Mouse (Mus musculus) MEL (cell line): Measurements from ENCODE around the gene Slfn8. TPM values are rescaled to one million over a fixed set of nuclear protein-coding genes. Genes with fewer than 3 reads are reported as not detected.

ENCODE experiments used
- DNase-seq: peaks from one replicate; pipeline ENCODE4 v3.0.0; 2011; ENCODE audit warnings: low read depth, low spot score
- H3K27ac ChIP-seq: 2 replicates; pipeline ENCODE4 v1.5.1; 2012; ENCODE audit warnings: low read depth, mild to moderate bottlenecking, control low read depth, low read length, moderate library complexity; ENCODE audit not compliant: control insufficient read depth
- H3K27me3 ChIP-seq, 2 experiments: fragments of 150-350 bp in 1 of 2; sonication (generic) in 1 of 2; 2 replicates each; pipeline ENCODE4 v1.6.1; 2012; ENCODE audit warnings: low read length in 2 of 2, mild to moderate bottlenecking in 2 of 2, improper control_type of control experiment in 1 of 2, moderate library complexity in 1 of 2; ENCODE audit not compliant: insufficient read depth in 2 of 2, control insufficient read depth in 1 of 2
- H3K36me3 ChIP-seq, 2 experiments: 2 replicates each; pipeline ENCODE4 v1.6.1; 2012 to 2014; ENCODE audit warnings: low read length in 2 of 2, improper control_type of control experiment in 1 of 2, inconsistent platforms in 1 of 2, mild to moderate bottlenecking in 1 of 2; ENCODE audit not compliant: insufficient read depth in 2 of 2, control insufficient read depth in 1 of 2
- H3K4me1 ChIP-seq, 2 experiments: fragments of 150-350 bp in 1 of 2; sonication (generic) in 1 of 2; 2 replicates each; pipeline ENCODE4 v1.6.1; 2012; ENCODE audit warnings: low read length in 2 of 2, improper control_type of control experiment in 1 of 2, mild to moderate bottlenecking in 1 of 2; ENCODE audit not compliant: insufficient read depth in 2 of 2, control insufficient read depth in 1 of 2
- H3K4me3 ChIP-seq, 2 experiments: fragments of 150-350 bp in 1 of 2; sonication (generic) in 1 of 2; 2 replicates each; pipeline ENCODE4 v1.5.1; 2012; ENCODE audit warnings: low read depth in 2 of 2, low read length in 2 of 2, mild to moderate bottlenecking in 2 of 2, moderate library complexity in 2 of 2, control low read depth in 1 of 2, improper control_type of control experiment in 1 of 2; ENCODE audit not compliant: control insufficient read depth in 1 of 2, insufficient read depth in 1 of 2
- H3K79me2 ChIP-seq: 2 replicates; pipeline ENCODE4 v1.6.1; 2012; ENCODE audit warnings: mild to moderate bottlenecking, low read length, moderate library complexity; ENCODE audit not compliant: control insufficient read depth, poor library complexity, insufficient read depth
- H3K9ac ChIP-seq: 2 replicates; pipeline ENCODE4 v1.6.1; 2012; ENCODE audit warnings: low read depth, mild to moderate bottlenecking, control low read depth, low read length, moderate library complexity; ENCODE audit not compliant: control insufficient read depth, poor library complexity, severe bottlenecking
- H3K9me3 ChIP-seq: fragments of 150-350 bp; sonication (generic); replicated peaks from 2 replicates; pipeline ENCODE4 v1.6.1; 2012; ENCODE audit warnings: mild to moderate bottlenecking, low read length, improper control_type of control experiment, moderate library complexity; ENCODE audit not compliant: insufficient read depth
- E2F4 ChIP-seq: IDR thresholded peaks from 2 replicates; pipeline ENCODE4 v1.6.1; 2011; ENCODE audit warnings: low read depth, low read length, improper control_type of control experiment, borderline replicate concordance
- ETS1 ChIP-seq: IDR thresholded peaks from 2 replicates; pipeline ENCODE4 v1.6.1; 2012; ENCODE audit warnings: low read depth, mild to moderate bottlenecking, inconsistent platforms, low read length, improper control_type of control experiment, moderate library complexity
- GATA1 ChIP-seq: IDR thresholded peaks from 2 replicates; pipeline ENCODE4 v1.6.1; 2011; ENCODE audit warnings: low read depth, low read length, improper control_type of control experiment
- HCFC1 ChIP-seq: IDR thresholded peaks from 2 replicates; pipeline ENCODE4 v1.6.1; 2012; ENCODE audit warnings: low read depth, mild to moderate bottlenecking, inconsistent platforms, low read length, improper control_type of control experiment, moderate library complexity
- JUND ChIP-seq: IDR thresholded peaks from 2 replicates; pipeline ENCODE4 v1.6.1; 2011; ENCODE audit warnings: low read depth, mild to moderate bottlenecking, improper control_type of control experiment, low read length
- MAX ChIP-seq: IDR thresholded peaks from 2 replicates; pipeline ENCODE4 v1.6.1; 2011; ENCODE audit warnings: low read length, improper control_type of control experiment
- MAZ ChIP-seq: IDR thresholded peaks from 2 replicates; pipeline ENCODE4 v1.6.1; 2012; ENCODE audit warnings: low read depth, mild to moderate bottlenecking, inconsistent platforms, low read length, improper control_type of control experiment
- MYB ChIP-seq: IDR thresholded peaks from 2 replicates; pipeline ENCODE4 v1.6.1; 2011; ENCODE audit warnings: mild to moderate bottlenecking, low read depth, low read length, improper control_type of control experiment
- POLR2A ChIP-seq, 2 experiments: IDR thresholded peaks; 2 replicates each; pipeline ENCODE4 v1.6.1; 2011 to 2012; ENCODE audit warnings: low read length in 2 of 2, mild to moderate bottlenecking in 2 of 2, control low read depth in 1 of 2, improper control_type of control experiment in 1 of 2, low read depth in 1 of 2, moderate library complexity in 1 of 2; ENCODE audit not compliant: control insufficient read depth in 1 of 2, insufficient read depth in 1 of 2, poor library complexity in 1 of 2
- RAD21 ChIP-seq: IDR thresholded peaks from 2 replicates; pipeline ENCODE4 v1.6.1; 2011; ENCODE audit warnings: mild to moderate bottlenecking, low read depth, low read length, improper control_type of control experiment
- TAL1 ChIP-seq: IDR thresholded peaks from 2 replicates; pipeline ENCODE4 v1.6.1; 2012; ENCODE audit warnings: mild to moderate bottlenecking, inconsistent platforms, low read length, moderate library complexity, mixed read lengths
- TBP ChIP-seq: IDR thresholded peaks from 2 replicates; pipeline ENCODE4 v1.8.0; 2011; ENCODE audit warnings: low read depth, low read length, improper control_type of control experiment
- UBTF ChIP-seq: IDR thresholded peaks from 2 replicates; pipeline ENCODE4 v1.6.1; 2012; ENCODE audit warnings: low read depth, mild to moderate bottlenecking, inconsistent platforms, low read length, improper control_type of control experiment, moderate library complexity, borderline replicate concordance; ENCODE audit not compliant: insufficient read depth
- USF1 ChIP-seq: IDR thresholded peaks from 2 replicates; pipeline ENCODE4 v1.6.1; 2014; ENCODE audit warnings: low read depth, mild to moderate bottlenecking, inconsistent platforms, low read length, improper control_type of control experiment, moderate library complexity
- ZNF384 ChIP-seq: IDR thresholded peaks from 2 replicates; pipeline ENCODE4 v1.6.1; 2012; ENCODE audit warnings: low read depth, mild to moderate bottlenecking, inconsistent platforms, low read length, improper control_type of control experiment
- polyA plus RNA-seq, 2 experiments: library from polyadenylated mRNA; stranded (reverse) in 1 of 2; unstranded in 1 of 2; fragments of >175 nt in 1 of 2; fragments of >200 nt in 1 of 2; gene quantifications; 2 replicates each; pipeline versions ENCODE4 v1.2.1 to v1.2.4; 2012; ENCODE audit warnings: low replicate concordance in 2 of 2, low read depth in 1 of 2; ENCODE audit not compliant: insufficient read length in 2 of 2, insufficient read depth in 1 of 2, missing spikeins in 1 of 2
- total RNA-seq: library from RNA; depleted of rRNA; stranded (reverse); fragments of 300-350 nt; gene quantifications from 2 replicates; pipeline ENCODE4 v1.2.3, GENCODE M21; 2012

Slfn8 gene
- total and polyA plus RNA-seq, 3 experiments: 11.6 to 47.2 (median 11.9) TPM

GRCm38 (mm10) chr11:82973916-82974315 lies 46.7 kb downstream of the Slfn8 start:
- no peak overlapping the region for H3K27ac ChIP-seq
- no peak for DNase-seq
- no peak for TF ChIP-seq E2F4
- no peak for TF ChIP-seq MAZ
- no peak for TF ChIP-seq USF1
- TF ChIP-seq HCFC1: no peak
- no peak for TF ChIP-seq ETS1
- no peak for TF ChIP-seq POLR2A (IDR thresholded peaks at IDR 0.05; ENCODE audit: control insufficient read depth in 1 of 2, insufficient read depth in 1 of 2, low read depth in 1 of 2, low read length in 2 of 2, poor library complexity in 1 of 2)
- TF ChIP-seq ZNF384: no peak
- no peak for TF ChIP-seq RAD21
- TF ChIP-seq TBP: no peak
- no peak for TF ChIP-seq JUND
- TF ChIP-seq MYB: no peak
- no peak for TF ChIP-seq MAX
- H3K4me1 ChIP-seq: no peaks in the 10 kb centered on the region
- H3K36me3 ChIP-seq: no peaks in the 10 kb centered on the region
- no peak overlapping the region for H3K9ac ChIP-seq
- H3K9me3 ChIP-seq: no peaks in the 10 kb centered on the region
- no peaks in the 10 kb centered on the region for H3K79me2 ChIP-seq
- H3K27me3 ChIP-seq: peaks cover 17 to 19% of the 10 kb centered on the region in 2 experiments
- H3K4me3 ChIP-seq: no peak overlapping the region

GRCm38 (mm10) chr11:82971590-82971974 lies 49.0 kb downstream of the Slfn8 start:
- peaks cover 23 to 36% of the 10 kb centered on the region in 2 experiments for H3K27me3 ChIP-seq
- H3K9ac ChIP-seq: no peak overlapping the region
- no peaks in the 10 kb centered on the region for H3K79me2 ChIP-seq
- DNase-seq: no peak
- H3K9me3 ChIP-seq: no peaks in the 10 kb centered on the region
- no peak for TF ChIP-seq POLR2A (IDR thresholded peaks at IDR 0.05; ENCODE audit: control insufficient read depth in 1 of 2, insufficient read depth in 1 of 2, low read depth in 1 of 2, low read length in 2 of 2, poor library complexity in 1 of 2)
- TF ChIP-seq UBTF: no peak
- TF ChIP-seq TAL1: no peak
- TF ChIP-seq GATA1: no peak
- no peak for TF ChIP-seq JUND
- TF ChIP-seq ZNF384: no peak
- TF ChIP-seq, all 39 proteins: peak for 0
- H3K27ac ChIP-seq: no peak overlapping the region
- H3K4me3 ChIP-seq: no peak overlapping the region
- no peaks in the 10 kb centered on the region for H3K36me3 ChIP-seq
- no peaks in the 10 kb centered on the region for H3K4me1 ChIP-seq
